Mouse (Mus musculus) heart, embryonic 14.5 days (tissue): ENCODE measurements around the gene Elovl6. TPM values are rescaled to one million over a fixed set of nuclear protein-coding genes. Genes with fewer than 3 reads are reported as not detected.

Experiments used
- ATAC-seq: fragments of 200-750 bp; cut with Nextera tagmentation; 2 replicates; pipeline ENCODE4 v1.8.0; 2017; ENCODE audit warnings: low read depth, moderate TSS enrichment; ENCODE audit not compliant: insufficient number of reproducible peaks, insufficient read depth, low FRiP score
- H3K27ac ChIP-seq, 2 experiments: fragments of 200-500 bp in 1 of 2; fragments of 300-500 bp in 1 of 2; sonication (generic) in 1 of 2; replicated peaks in 1 of 2; 2 replicates each; pipeline ENCODE4 v1.5.1; 2012 to 2014; ENCODE audit warnings: low read depth in 2 of 2, low read length in 2 of 2, control low read depth in 1 of 2, mild to moderate bottlenecking in 1 of 2, mixed read lengths in 1 of 2; ENCODE audit not compliant: control insufficient read depth in 1 of 2, insufficient read depth in 1 of 2
- H3K27me3 ChIP-seq: fragments of 300-500 bp; sonication (generic); 2 replicates; pipeline ENCODE4 v1.6.1; 2014; ENCODE audit warnings: mild to moderate bottlenecking, low read length, control low read depth; ENCODE audit not compliant: control insufficient read depth, insufficient read depth
- H3K36me3 ChIP-seq: fragments of 300-500 bp; sonication (generic); 2 replicates; pipeline ENCODE4 v1.6.1; 2014; ENCODE audit warnings: mild to moderate bottlenecking, control low read depth, low read length, mixed read lengths; ENCODE audit not compliant: control insufficient read depth, insufficient read depth
- H3K4me1 ChIP-seq, 2 experiments: fragments of 200-500 bp in 1 of 2; fragments of 300-500 bp in 1 of 2; sonication (generic) in 1 of 2; 2 replicates each; pipeline ENCODE4 v1.6.1; 2012 to 2014; ENCODE audit warnings: low read length in 2 of 2, control low read depth in 1 of 2, mixed read lengths in 1 of 2; ENCODE audit not compliant: control insufficient read depth in 2 of 2, insufficient read depth in 2 of 2
- H3K4me2 ChIP-seq: fragments of 300-500 bp; sonication (generic); 2 replicates; pipeline ENCODE4 v1.6.1; 2014; ENCODE audit warnings: mild to moderate bottlenecking, low read length
- H3K4me3 ChIP-seq, 2 experiments: fragments of 200-500 bp in 1 of 2; fragments of 300-500 bp in 1 of 2; sonication (generic) in 1 of 2; 2 replicates each; pipeline ENCODE4 v1.5.1; 2012 to 2014; ENCODE audit warnings: low read length in 2 of 2, mild to moderate bottlenecking in 2 of 2, control low read depth in 1 of 2, low read depth in 1 of 2, moderate library complexity in 1 of 2; ENCODE audit not compliant: control insufficient read depth in 1 of 2, insufficient read depth in 1 of 2
- H3K9ac ChIP-seq: fragments of 300-500 bp; sonication (generic); 2 replicates; pipeline ENCODE4 v1.6.1; 2014; ENCODE audit warnings: mild to moderate bottlenecking, low read length
- H3K9me3 ChIP-seq: fragments of 300-500 bp; sonication (generic); 2 replicates; pipeline ENCODE4 v1.6.1; 2016; ENCODE audit warnings: low read length, control low read depth; ENCODE audit not compliant: control insufficient read depth
- WGBS: fragments of 180-500 bp; shearing (Covaris S2); extraction: QIAGEN DNeasy Blood & Tissue Kit; methylation state at CpG from one replicate; pipeline ENCODE4 v1.1.7; 2014; 5-methylcytosine and 5-hydroxymethylcytosine counted together
- polyA plus RNA-seq: library from polyadenylated mRNA; unstranded; fragments of >200 nt; fragmentation: Nextera tagmentation; extraction: Ambion mirVana; gene quantifications from 2 replicates; pipeline ENCODE4 v1.2.1, GENCODE M21; 2014

The Elovl6 gene
- 9.1 and 9.8 TPM in 2 replicates for polyA plus RNA-seq

- under 1% methylated on average over 35 of the region's 35 CpGs for WGBS
- no peaks in the 10 kb centered on the region for H3K36me3 ChIP-seq
These were observed at the start of gene Elovl6 for GRCm38 (mm10) chr3:129532180-129532864. Gene Elovl6 (plus strand): TSS chr3:129532355.

GRCm38 (mm10) chr3:129488774-129489173, 43.4 kb upstream of the Elovl6 start:
- no peak overlapping the region for H3K4me2 ChIP-seq
- H3K4me3 ChIP-seq = no peak overlapping the region
- 73% methylated on average over 4 of the region's 4 CpGs for WGBS
- H3K27me3 ChIP-seq = no peaks in the 10 kb centered on the region
- H3K4me1 ChIP-seq = no peaks in the 10 kb centered on the region
- no peak for ATAC-seq
- H3K9me3 ChIP-seq = no peaks in the 10 kb centered on the region
- no peaks in the 10 kb centered on the region for H3K36me3 ChIP-seq
- no peak overlapping the region for H3K27ac ChIP-seq
- no peak overlapping the region for H3K9ac ChIP-seq

More at GRCm38 (mm10) chr3:129532180-129532864, at the start of gene Elovl6:
- no peaks in the 10 kb centered on the region for H3K9me3 ChIP-seq
- 0 out of 2 replicates have a peak, but pooled peaks have one; percentile 7 for ATAC-seq
- no peaks in the 10 kb centered on the region for H3K27me3 ChIP-seq
- H3K27ac ChIP-seq = peak within 1 kb of the TSS; percentile 92 to 93
- H3K9ac ChIP-seq = peak within 1 kb of the TSS; percentile 97
- peak within 1 kb of the TSS; percentile 92 for H3K4me2 ChIP-seq
- peak within 1 kb of the TSS; percentile 84 to 90 for H3K4me3 ChIP-seq
- peaks cover 11 to 23% of the 10 kb centered on the region in 2 experiments for H3K4me1 ChIP-seq

GRCm38 (mm10) chr3:129494123-129494522, 38.0 kb upstream of the Elovl6 start:
- H3K4me1 ChIP-seq = no peaks in the 10 kb centered on the region

GRCm38 (mm10) chr3:129494731-129495130, 37.4 kb upstream of the Elovl6 start:
- no peak for ATAC-seq
- WGBS = 88% methylated on average over 4 of the region's 4 CpGs
- H3K4me3 ChIP-seq = no peak overlapping the region
- H3K9ac ChIP-seq = no peak overlapping the region
- no peaks in the 10 kb centered on the region for H3K27me3 ChIP-seq
- H3K36me3 ChIP-seq = no peaks in the 10 kb centered on the region
- no peaks in the 10 kb centered on the region for H3K9me3 ChIP-seq
- no peak overlapping the region for H3K4me2 ChIP-seq
- H3K4me1 ChIP-seq = no peaks in the 10 kb centered on the region
- H3K27ac ChIP-seq = no peak overlapping the region

More at GRCm38 (mm10) chr3:129494123-129494522, 38.0 kb upstream of the Elovl6 start:
- Histone ChIP-seq H3K4me2 (no peak overlapping the region), H3K9ac (no peak overlapping the region), H3K36me3 (no peaks in the 10 kb centered on the region), H3K27ac (no peak overlapping the region), H3K27me3 (no peaks in the 10 kb centered on the region), H3K9me3 (no peaks in the 10 kb centered on the region), H3K4me3 (no peak overlapping the region)
- WGBS = 84% methylated on average over 10 of the region's 10 CpGs
- ATAC-seq = no peak

GRCm38 (mm10) chr3:129503781-129504180, 28.4 kb upstream of the Elovl6 start:
- H3K4me1 ChIP-seq = no peaks in the 10 kb centered on the region
- WGBS = 76% methylated on average over 7 of the region's 7 CpGs
- no peak for ATAC-seq

GRCm38 (mm10) chr3:129504928-129505327, 27.2 kb upstream of the Elovl6 start:
- Histone ChIP-seq H3K27ac (no peak overlapping the region), H3K27me3 (no peaks in the 10 kb centered on the region), H3K4me2 (no peak overlapping the region), H3K9ac (no peak overlapping the region), H3K36me3 (no peaks in the 10 kb centered on the region), H3K9me3 (no peaks in the 10 kb centered on the region), H3K4me1 (no peaks in the 10 kb centered on the region), H3K4me3 (no peak overlapping the region)
- 53% methylated on average over 6 of the region's 6 CpGs for WGBS
- no peak for ATAC-seq

More at GRCm38 (mm10) chr3:129503781-129504180, 28.4 kb upstream of the Elovl6 start:
- H3K27ac ChIP-seq = no peak overlapping the region
- no peaks in the 10 kb centered on the region for H3K27me3 ChIP-seq
- H3K4me3 ChIP-seq = no peak overlapping the region
- H3K4me2 ChIP-seq = no peak overlapping the region
- H3K36me3 ChIP-seq = no peaks in the 10 kb centered on the region
- H3K9ac ChIP-seq = no peak overlapping the region
- no peaks in the 10 kb centered on the region for H3K9me3 ChIP-seq

GRCm38 (mm10) chr3:129507736-129508135, 24.4 kb upstream of the Elovl6 start:
- H3K36me3 ChIP-seq = no peaks in the 10 kb centered on the region
- WGBS = 92% methylated on average over 1 of the region's 1 CpGs
- H3K27me3 ChIP-seq = no peaks in the 10 kb centered on the region
- H3K9ac ChIP-seq = no peak overlapping the region
- H3K4me1 ChIP-seq = no peaks in the 10 kb centered on the region
- H3K27ac ChIP-seq = no peak overlapping the region
- H3K4me2 ChIP-seq = no peak overlapping the region
- H3K9me3 ChIP-seq = no peaks in the 10 kb centered on the region
- no peak overlapping the region for H3K4me3 ChIP-seq
- ATAC-seq = no peak

- no peak for ATAC-seq
- no peak overlapping the region for H3K4me2 ChIP-seq
- H3K4me1 ChIP-seq = no peaks in the 10 kb centered on the region
- peaks cover 3% of the 10 kb centered on the region; the same call in 1 of the 2 replicates for H3K9me3 ChIP-seq
- no peaks in the 10 kb centered on the region for H3K36me3 ChIP-seq
- H3K4me3 ChIP-seq = no peak overlapping the region
- H3K27ac ChIP-seq = no peak overlapping the region
- H3K9ac ChIP-seq = no peak overlapping the region
- H3K27me3 ChIP-seq = no peaks in the 10 kb centered on the region
These were observed 23.6 kb upstream of the Elovl6 start for GRCm38 (mm10) chr3:129508571-129508970.
